Mouse (Mus musculus) midbrain, embryonic 14.5 days (tissue): ENCODE results near the gene Zfp568. TPM values are rescaled to one million over a fixed set of nuclear protein-coding genes. Genes with fewer than 3 reads are reported as not detected.
A peak's percentile ranks its signal among the peaks of the same experiment; 100 is the strongest.

ENCODE experiments used
- ATAC-seq: fragments of 200-750 bp; cut with Nextera tagmentation; 2 replicates; pipeline ENCODE4 v1.8.0; 2017; ENCODE audit warnings: moderate number of reproducible peaks, moderate library complexity; ENCODE audit not compliant: low FRiP score, low TSS enrichment
- DNase-seq: peaks from one replicate; pipeline ENCODE4 v3.0.0-alpha.2; 2015
- H3K27ac ChIP-seq: fragments of 300-500 bp; sonication (generic); replicated peaks from 2 replicates; pipeline ENCODE4 v1.5.1; 2014; ENCODE audit warnings: mild to moderate bottlenecking, low read depth, low read length, moderate library complexity
- H3K27me3 ChIP-seq: fragments of 300-500 bp; sonication (generic); 2 replicates; pipeline ENCODE4 v1.6.1; 2014; ENCODE audit warnings: low read length, control low read depth, mixed read lengths; ENCODE audit not compliant: control insufficient read depth, insufficient read depth
- H3K36me3 ChIP-seq: fragments of 300-500 bp; sonication (generic); 2 replicates; pipeline ENCODE4 v1.6.1; 2014; ENCODE audit warnings: low read length, control low read depth; ENCODE audit not compliant: control insufficient read depth, insufficient read depth
- H3K4me1 ChIP-seq: fragments of 300-500 bp; sonication (generic); 2 replicates; pipeline ENCODE4 v1.6.1; 2014; ENCODE audit warnings: mild to moderate bottlenecking, antibody characterized with exemption, low read length, control low read depth; ENCODE audit not compliant: control insufficient read depth, insufficient read depth
- H3K4me2 ChIP-seq: fragments of 300-500 bp; sonication (generic); 2 replicates; pipeline ENCODE4 v1.6.1; 2014; ENCODE audit warnings: mild to moderate bottlenecking, low read length, moderate library complexity
- H3K4me3 ChIP-seq: fragments of 300-500 bp; sonication (generic); replicated peaks from 2 replicates; pipeline ENCODE4 v1.5.1; 2014; ENCODE audit warnings: low read depth, low read length
- H3K9ac ChIP-seq: fragments of 300-500 bp; sonication (generic); replicated peaks from 2 replicates; pipeline ENCODE4 v1.6.1; 2014; ENCODE audit warnings: mild to moderate bottlenecking, low read length, moderate library complexity
- H3K9me3 ChIP-seq: fragments of 300-500 bp; sonication (generic); 2 replicates; pipeline ENCODE4 v1.6.1; 2016; ENCODE audit warnings: low read length, control low read depth, mixed read lengths; ENCODE audit not compliant: control insufficient read depth
- WGBS: fragments of 180-500 bp; shearing (Covaris S2); extraction: QIAGEN DNeasy Blood & Tissue Kit; methylation state at CpG from one replicate; pipeline ENCODE4 v1.1.7; 2014; 5-methylcytosine and 5-hydroxymethylcytosine counted together
- polyA plus RNA-seq: library from polyadenylated mRNA; unstranded; fragments of >200 nt; fragmentation: Nextera tagmentation; extraction: Ambion mirVana; gene quantifications from 2 replicates; pipeline ENCODE4 v1.2.1, GENCODE M21; 2014

Gene Zfp568
- polyA plus RNA-seq, 1 experiment from 2014 or later: 5.5 TPM

- H3K9me3 ChIP-seq: no peaks in the 10 kb centered on the region
- H3K27me3 ChIP-seq: no peaks in the 10 kb centered on the region
- peaks cover 24% of the 10 kb centered on the region; the same call in 1 of the 2 replicates for H3K36me3 ChIP-seq
- WGBS: 66% methylated on average over 9 of the region's 9 CpGs
- DNase-seq (no peak), ATAC-seq (no peak)
- H3K4me2 ChIP-seq: no peak overlapping the region
- H3K4me1 ChIP-seq: no peaks in the 10 kb centered on the region
- no peak overlapping the region for H3K9ac ChIP-seq
- H3K27ac ChIP-seq: no peak overlapping the region
- no peak overlapping the region for H3K4me3 ChIP-seq
Observed at GRCm38 (mm10) chr7:30044354-30044753, 60.6 kb downstream of the Zfp568 start.

GRCm38 (mm10) chr7:30048126-30048525 is 64.4 kb downstream of the Zfp568 start:
- DNase-seq: no peak
- no peak overlapping the region for H3K27ac ChIP-seq
- ATAC-seq: no peak

DNA sequence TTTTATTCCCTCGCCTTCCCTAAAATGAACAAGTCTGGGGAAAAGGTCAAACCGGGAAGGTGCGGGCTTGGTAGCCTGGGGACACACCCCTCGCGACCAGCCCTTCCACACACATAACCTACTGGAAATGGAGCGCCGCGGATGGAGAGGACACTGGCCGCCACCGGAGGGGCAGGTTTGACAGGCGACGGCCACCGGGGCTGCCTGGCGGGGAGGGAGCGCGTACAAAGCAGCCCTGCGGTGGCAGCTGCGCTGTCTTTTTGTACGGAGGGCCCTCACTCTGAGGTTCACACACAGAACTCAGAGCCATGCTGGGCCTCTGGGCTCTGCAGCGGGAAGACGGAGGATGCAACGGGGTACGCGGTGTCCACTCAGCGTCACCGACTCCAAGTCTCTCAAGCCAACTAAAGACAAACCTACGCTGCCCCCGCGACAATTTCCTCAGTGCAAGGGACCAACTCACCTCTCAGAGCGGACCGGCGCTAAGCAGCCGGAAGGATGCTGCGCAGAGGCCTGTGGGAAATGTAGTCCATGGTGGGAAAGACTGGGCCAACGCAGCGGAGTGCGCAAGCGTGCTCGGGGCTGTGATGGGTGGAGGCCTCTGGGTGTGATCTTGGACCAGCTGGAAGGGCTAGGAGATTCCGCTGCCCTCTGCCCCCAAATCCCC is 67.3 kb downstream of the Zfp568 start, which contains the start of gene Zfp14:
Gene Zfp14 (minus strand): TSS at position 499 of the 667 bp plus-strand sequence.
- H3K9ac ChIP-seq: peak within 1 kb of the TSS; percentile 75
- DNase-seq: peak; percentile 96
- peaks cover 13% of the 10 kb centered on the region for H3K36me3 ChIP-seq
- no peaks in the 10 kb centered on the region for H3K9me3 ChIP-seq
- WGBS: 0% methylated on average over 40 of the region's 40 CpGs
- H3K27me3 ChIP-seq: no peaks in the 10 kb centered on the region
- 0 out of 2 replicates have a peak, but pooled peaks cover 5% of the 10 kb centered on the region for H3K4me1 ChIP-seq
- H3K4me3 ChIP-seq: peak within 1 kb of the TSS; percentile 60
- H3K4me2 ChIP-seq: peak within 1 kb of the TSS; percentile 74
- peak; percentile 98 for ATAC-seq
- H3K27ac ChIP-seq: peak within 1 kb of the TSS; percentile 89

More at GRCm38 (mm10) chr7:30048126-30048525, 64.4 kb downstream of the Zfp568 start:
- WGBS: 96% methylated on average over 4 of the region's 4 CpGs
- Histone ChIP-seq H3K9ac (no peak overlapping the region), H3K4me2 (no peak overlapping the region), H3K36me3 (peaks cover 7% of the 10 kb centered on the region; the same call in 1 of the 2 replicates), H3K9me3 (no peaks in the 10 kb centered on the region), H3K4me3 (no peak overlapping the region), H3K27me3 (no peaks in the 10 kb centered on the region), H3K4me1 (0 out of 2 replicates have a peak, but pooled peaks cover 5% of the 10 kb centered on the region)

- H3K36me3 ChIP-seq: peaks cover 34% of the 10 kb centered on the region
- no peak overlapping the region for H3K9ac ChIP-seq
- 8% methylated on average over 3 of the region's 3 CpGs for WGBS
- no peaks in the 10 kb centered on the region for H3K27me3 ChIP-seq
- DNase-seq: no peak
- no peak for ATAC-seq
- no peaks in the 10 kb centered on the region for H3K9me3 ChIP-seq
- no peak overlapping the region for H3K4me2 ChIP-seq
- 0 out of 2 replicates have a peak, but pooled peaks cover 5% of the 10 kb centered on the region for H3K4me1 ChIP-seq
- no peak overlapping the region for H3K27ac ChIP-seq
- no peak overlapping the region for H3K4me3 ChIP-seq
Observed at GRCm38 (mm10) chr7:30053591-30053990, 69.8 kb downstream of the Zfp568 start.

DNA sequence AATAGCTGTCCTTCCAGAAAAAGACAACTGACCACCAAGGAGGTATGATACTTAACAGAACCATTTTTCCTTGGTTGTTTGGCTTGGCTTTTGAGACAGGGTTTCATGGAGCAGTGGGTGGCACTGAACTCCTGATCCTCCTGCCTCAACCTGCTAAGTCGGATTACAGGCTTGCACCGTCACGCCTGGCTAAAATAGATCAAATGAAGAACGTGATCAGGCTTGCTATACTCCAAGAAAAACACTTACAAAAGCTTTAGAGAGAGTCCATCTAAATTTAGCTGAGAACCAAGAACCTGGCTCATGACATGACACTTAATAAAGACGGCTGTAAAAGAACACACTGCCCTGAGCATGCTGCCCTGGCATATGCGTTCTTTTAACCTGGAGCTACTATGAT is 76.6 kb downstream of the Zfp568 start:
- Histone ChIP-seq H3K4me3 (no peak overlapping the region), H3K9ac (no peak overlapping the region), H3K27me3 (no peaks in the 10 kb centered on the region), H3K9me3 (no peaks in the 10 kb centered on the region), H3K36me3 (peaks cover 90% of the 10 kb centered on the region), H3K4me2 (no peak overlapping the region), H3K27ac (no peak overlapping the region), H3K4me1 (no peaks in the 10 kb centered on the region)
- ATAC-seq (no peak), DNase-seq (no peak)
- 40% methylated on average over 6 of the region's 6 CpGs for WGBS

- no peak for ATAC-seq
- DNase-seq: peak; percentile 21
- Histone ChIP-seq H3K27ac (no peak overlapping the region), H3K9me3 (no peaks in the 10 kb centered on the region), H3K4me2 (no peak overlapping the region), H3K4me3 (no peak overlapping the region), H3K9ac (no peak overlapping the region), H3K4me1 (no peaks in the 10 kb centered on the region), H3K27me3 (no peaks in the 10 kb centered on the region), H3K36me3 (peaks cover 83% of the 10 kb centered on the region)
- WGBS: 87% methylated on average over 5 of the region's 5 CpGs
Observed at GRCm38 (mm10) chr7:30062478-30062877, 78.7 kb downstream of the Zfp568 start.

- Histone ChIP-seq H3K27me3 (no peaks in the 10 kb centered on the region), H3K4me2 (no peak overlapping the region), H3K9ac (no peak overlapping the region), H3K36me3 (peaks cover 79% of the 10 kb centered on the region), H3K4me3 (no peak overlapping the region), H3K9me3 (no peaks in the 10 kb centered on the region), H3K27ac (no peak overlapping the region), H3K4me1 (no peaks in the 10 kb centered on the region)
- ATAC-seq (no peak), DNase-seq (no peak)
- WGBS: 81% methylated on average over 5 of the region's 5 CpGs
Observed at GRCm38 (mm10) chr7:30064622-30065021, 80.9 kb downstream of the Zfp568 start.

DNA sequence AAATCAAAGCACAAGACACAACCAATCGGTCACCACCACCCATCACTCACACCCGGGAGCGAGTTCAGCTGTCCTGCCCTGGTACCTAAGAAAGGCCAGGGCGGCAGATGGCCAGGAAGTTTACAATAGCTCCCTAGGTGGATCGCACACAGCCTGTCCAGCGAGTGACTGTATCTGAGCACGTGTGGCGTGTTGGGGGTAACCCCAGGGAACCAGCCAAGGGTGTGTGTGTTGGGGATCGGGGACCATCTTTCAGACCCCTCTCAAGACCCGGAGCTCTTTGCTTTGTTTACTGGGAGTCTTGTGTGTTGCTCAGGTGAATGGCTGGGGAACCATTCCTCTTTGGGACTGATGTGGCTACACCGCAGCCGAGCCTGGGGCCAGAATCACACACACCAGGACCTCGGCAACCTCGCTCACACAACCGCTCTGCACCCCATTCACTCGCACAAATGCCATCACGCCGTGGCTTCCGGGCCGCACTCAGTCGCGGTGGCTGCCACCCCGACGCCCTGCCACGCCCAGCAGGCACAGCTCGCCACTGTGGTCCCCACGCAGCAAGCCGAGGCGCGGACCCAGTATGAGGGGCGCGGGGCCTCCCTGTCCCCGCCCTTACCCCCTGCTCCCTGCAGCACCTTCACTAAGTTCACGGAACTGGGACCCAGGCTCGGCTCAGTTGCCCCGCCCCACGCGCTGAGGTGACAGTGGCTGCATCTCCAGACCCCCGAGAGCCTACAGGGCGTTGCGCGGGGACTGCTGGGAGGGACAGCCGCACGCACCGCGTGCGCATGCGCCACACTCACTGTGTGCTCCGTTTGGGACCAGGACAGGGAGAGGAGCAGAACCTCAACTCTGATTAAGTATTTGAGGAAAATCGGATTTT is 88.6 kb downstream of the Zfp568 start, which contains the start of gene Zfp82:
Gene Zfp82 (minus strand): TSS at position 755 of the 883 bp plus-strand sequence.
- H3K9ac ChIP-seq: peak within 1 kb of the TSS; percentile 75
- under 1% methylated on average over 50 of the region's 50 CpGs for WGBS
- ATAC-seq: peak; percentile 88

More for the DNA sequence above, 88.6 kb downstream of the Zfp568 start, which contains the start of gene Zfp82:
- Histone ChIP-seq H3K27ac (peak within 1 kb of the TSS; percentile 81), H3K4me3 (peak within 1 kb of the TSS; percentile 63), H3K27me3 (no peaks in the 10 kb centered on the region), H3K4me2 (peak within 1 kb of the TSS; percentile 95), H3K9me3 (no peaks in the 10 kb centered on the region), H3K4me1 (0 out of 2 replicates have a peak, but pooled peaks cover 6% of the 10 kb centered on the region), H3K36me3 (peaks cover 21% of the 10 kb centered on the region)
- DNase-seq: peak; percentile 95
